In genomic region chr8:56620691-56621090, GRCm38 (mm10) we compare ENCODE assay signal across 16 mouse cellular contexts.
DNase-seq lines count a peak whose midpoint lies in the region; ATAC-seq and TF ChIP-seq lines count a peak whose summit lies in the region.
"Had no signal": no experiment of that assay in that cellular context is flagged by ENCODE, and none has a peak within 500 bp of the region (broad histone marks: within the 10 kb centered on the region; RNA-seq: fewer than 3 reads in every experiment).

No protein-coding gene starts in this region.

- WGBS in heart, postnatal 0 days = 11% methylated on average over 10 of the region's 10 CpGs
- WGBS in stomach, embryonic 15.5 days = 31% methylated on average over 10 of the region's 10 CpGs
- 31% methylated on average over 10 of the region's 10 CpGs for WGBS in stomach, postnatal 0 days
- 21% methylated on average over 10 of the region's 10 CpGs for WGBS in limb, embryonic 13.5 days
- 29% methylated on average over 10 of the region's 10 CpGs for WGBS in thymus, adult 2 months

- H3K27ac ChIP-seq in heart, postnatal 0 days (ENCODE audit: low read depth) = no peak overlapping the region
- no peak overlapping the region for H3K27ac ChIP-seq in stomach, embryonic 15.5 days
- no peak overlapping the region for H3K27ac ChIP-seq in stomach, postnatal 0 days (replicated peaks)
- no peak overlapping the region for H3K27ac ChIP-seq in limb, embryonic 13.5 days
- H3K27ac ChIP-seq in thymus, adult 2 months (ENCODE audit: control insufficient read depth, insufficient read depth, low read length) = no peak overlapping the region
- H3K27ac ChIP-seq: embryonic facial prominence, embryonic 12.5 days had no signal

- peaks cover 15% of the 10 kb centered on the region for H3K4me1 ChIP-seq in heart, postnatal 0 days (ENCODE audit: control insufficient read depth, insufficient read depth)
- H3K4me1 ChIP-seq in stomach, embryonic 15.5 days = peaks cover 12% of the 10 kb centered on the region
- no peaks in the 10 kb centered on the region for H3K4me1 ChIP-seq in stomach, postnatal 0 days (replicated peaks; ENCODE audit: control insufficient read depth, insufficient read depth)
- peaks cover 30% of the 10 kb centered on the region for H3K4me1 ChIP-seq in limb, embryonic 13.5 days
- no peaks in the 10 kb centered on the region for H3K4me1 ChIP-seq in thymus, adult 2 months (replicated peaks; ENCODE audit: control insufficient read depth, insufficient read depth, low read length)

- no peak for TF ChIP-seq POLR2A in thymus, adult 2 months (IDR thresholded peaks at IDR 0.05; ENCODE audit: control insufficient read depth, extremely low read depth, insufficient read depth, low read length, poor library complexity)

- H3K9me3 ChIP-seq in heart, postnatal 0 days (replicated peaks; ENCODE audit: control insufficient read depth, low read length) = no peaks in the 10 kb centered on the region
- H3K9me3 ChIP-seq in stomach, embryonic 15.5 days = no peaks in the 10 kb centered on the region
- no peaks in the 10 kb centered on the region for H3K9me3 ChIP-seq in stomach, postnatal 0 days (ENCODE audit: control insufficient read depth, low read length)
- H3K9me3 ChIP-seq in limb, embryonic 13.5 days = 0 out of 2 replicates have a peak, but pooled peaks cover 3% of the 10 kb centered on the region
- H3K9me3 ChIP-seq: embryonic facial prominence, embryonic 12.5 days had no signal

- TF ChIP-seq EP300 in heart, postnatal 0 days (IDR thresholded peaks at IDR 0.05; ENCODE audit: low read depth) = no peak
- no peak for TF ChIP-seq EP300 in stomach, postnatal 0 days (optimal IDR thresholded peaks at IDR 0.05)

- TF ChIP-seq CTCF in heart, postnatal 0 days (IDR thresholded peaks at IDR 0.05; ENCODE audit: low read depth) = no peak
- TF ChIP-seq CTCF in stomach, postnatal 0 days (IDR thresholded peaks at IDR 0.05; ENCODE audit: low read depth) = no peak
- TF ChIP-seq CTCF in thymus, adult 2 months (IDR thresholded peaks at IDR 0.05; ENCODE audit: borderline replicate concordance, control insufficient read depth, extremely low read depth, insufficient read depth, low read length, poor library complexity) = no peak

- peak overlapping the region; percentile 54 for H3K4me2 ChIP-seq in heart, postnatal 0 days (ENCODE audit: low read depth, low read length)
- H3K4me2 ChIP-seq in stomach, embryonic 15.5 days = 0 out of 2 replicates have a peak overlapping the region, but pooled peaks have one; percentile 8
- H3K4me2 ChIP-seq in stomach, postnatal 0 days (replicated peaks; ENCODE audit: low read depth) = no peak overlapping the region
- 0 out of 2 replicates have a peak overlapping the region, but pooled peaks have one; percentile 9 for H3K4me2 ChIP-seq in limb, embryonic 13.5 days (replicated peaks)
- H3K4me2 ChIP-seq: embryonic facial prominence, embryonic 12.5 days had no signal

- no peak for DNase-seq in heart, postnatal 0 days (ENCODE audit: low spot score)
- DNase-seq in heart, postnatal 4 days = no peak
- DNase-seq in stomach, postnatal 0 days (ENCODE audit: low spot score) = no peak
- no peak for DNase-seq in thymus, adult 2 months
- DNase-seq in adrenal gland, adult 2 months = no peak
- DNase-seq: adrenal gland, postnatal 10 days; cerebellum, adult 11 months; forebrain, postnatal 0 days; kidney, adult 2 months; thymus, adult 18-20 months had no signal

- peak overlapping the region; percentile 28 for H3K4me3 ChIP-seq in heart, postnatal 0 days (ENCODE audit: low read depth, low read length)
- no peak overlapping the region for H3K4me3 ChIP-seq in stomach, embryonic 15.5 days (replicated peaks)
- no peak overlapping the region for H3K4me3 ChIP-seq in stomach, postnatal 0 days (ENCODE audit: low read depth, low read length)
- no peak overlapping the region for H3K4me3 ChIP-seq in limb, embryonic 13.5 days
- H3K4me3 ChIP-seq in thymus, adult 2 months (ENCODE audit: control insufficient read depth, insufficient read depth, low read length) = no peak overlapping the region
- H3K4me3 ChIP-seq: embryonic facial prominence, embryonic 12.5 days had no signal

- no peak for ATAC-seq in heart, postnatal 0 days (ENCODE audit: insufficient read depth, low read depth)
- ATAC-seq in stomach, embryonic 15.5 days (ENCODE audit: insufficient read depth, low FRiP score, low read depth) = no peak
- ATAC-seq in stomach, postnatal 0 days (ENCODE audit: low FRiP score, low TSS enrichment) = no peak
- no peak for ATAC-seq in limb, embryonic 13.5 days (ENCODE audit: low FRiP score, low read depth)
- no peak for ATAC-seq in frontal cortex, adult (ENCODE audit: low TSS enrichment)
- ATAC-seq: CD4-positive, CD25-positive, alpha-beta regulatory T cell, adult 4 months; forebrain, postnatal 0 days; Patski had no signal

- no peaks in the 10 kb centered on the region for H3K36me3 ChIP-seq in heart, postnatal 0 days (replicated peaks; ENCODE audit: control insufficient read depth, insufficient read depth, low read length)
- H3K36me3 ChIP-seq in stomach, embryonic 15.5 days = no peaks in the 10 kb centered on the region
- no peaks in the 10 kb centered on the region for H3K36me3 ChIP-seq in stomach, postnatal 0 days (ENCODE audit: control insufficient read depth, insufficient read depth, low read length)
- no peaks in the 10 kb centered on the region for H3K36me3 ChIP-seq in limb, embryonic 13.5 days
- H3K36me3 ChIP-seq in thymus, adult 2 months (ENCODE audit: control insufficient read depth, insufficient read depth, low read length) = no peaks in the 10 kb centered on the region
- H3K36me3 ChIP-seq: embryonic facial prominence, embryonic 12.5 days had no signal

- 0 out of 2 replicates have a peak, but pooled peaks cover 7% of the 10 kb centered on the region for H3K27me3 ChIP-seq in heart, postnatal 0 days (ENCODE audit: control insufficient read depth, insufficient read depth, low read length)
- 0 out of 2 replicates have a peak, but pooled peaks cover 10% of the 10 kb centered on the region for H3K27me3 ChIP-seq in stomach, embryonic 15.5 days (replicated peaks)
- no peaks in the 10 kb centered on the region for H3K27me3 ChIP-seq in stomach, postnatal 0 days (ENCODE audit: control insufficient read depth, insufficient read depth, low read length)
- H3K27me3 ChIP-seq in limb, embryonic 13.5 days = peaks cover 47% of the 10 kb centered on the region
- peaks cover 2% of the 10 kb centered on the region; the same call in 1 of the 2 replicates for H3K27me3 ChIP-seq in thymus, adult 2 months (ENCODE audit: control insufficient read depth, insufficient read depth, low read length)

- peak overlapping the region; percentile 33; the same call in 1 of the 2 replicates for H3K9ac ChIP-seq in heart, postnatal 0 days (replicated peaks; ENCODE audit: low read depth, low read length)
- H3K9ac ChIP-seq in stomach, embryonic 15.5 days = no peak overlapping the region
- H3K9ac ChIP-seq in stomach, postnatal 0 days (ENCODE audit: low read length) = no peak overlapping the region
- no peak overlapping the region for H3K9ac ChIP-seq in limb, embryonic 13.5 days
- H3K9ac ChIP-seq: embryonic facial prominence, embryonic 12.5 days; forebrain, postnatal 0 days had no signal
